Mouse (Mus musculus): ENCODE data around the gene Gm3448.

Gene Gm3448

DNA sequence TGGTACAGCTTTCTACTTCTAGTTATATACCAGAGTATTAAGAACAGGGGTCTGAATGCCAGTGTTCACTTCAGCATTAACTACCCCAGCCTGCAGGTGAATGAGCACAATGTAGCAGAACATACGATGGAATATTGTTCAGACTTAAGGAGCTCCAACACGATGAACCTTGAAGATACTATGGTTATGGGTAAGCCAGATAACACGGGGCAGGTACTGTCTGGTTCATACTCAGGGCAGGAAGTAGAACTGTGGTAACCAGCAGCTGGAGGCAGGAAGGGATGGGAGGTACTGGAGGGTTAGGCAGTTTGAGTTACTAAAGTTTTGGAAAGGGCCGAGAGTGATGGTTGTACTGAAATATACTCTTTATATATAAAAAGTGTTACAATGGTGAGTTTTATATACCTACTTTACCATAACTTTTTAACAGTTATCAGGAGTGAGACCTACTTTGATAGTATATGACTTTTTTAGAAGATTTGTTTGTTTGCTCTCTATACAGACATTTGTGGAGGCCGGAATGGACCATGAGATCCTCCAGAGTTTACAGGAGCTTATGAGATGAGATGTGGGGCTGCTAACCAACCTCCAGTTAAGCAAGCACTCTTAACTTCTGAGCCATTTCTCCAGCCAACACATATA, 82.5 kb downstream of the Gm3448 start:
- DNase-seq, result no peak

DNA sequence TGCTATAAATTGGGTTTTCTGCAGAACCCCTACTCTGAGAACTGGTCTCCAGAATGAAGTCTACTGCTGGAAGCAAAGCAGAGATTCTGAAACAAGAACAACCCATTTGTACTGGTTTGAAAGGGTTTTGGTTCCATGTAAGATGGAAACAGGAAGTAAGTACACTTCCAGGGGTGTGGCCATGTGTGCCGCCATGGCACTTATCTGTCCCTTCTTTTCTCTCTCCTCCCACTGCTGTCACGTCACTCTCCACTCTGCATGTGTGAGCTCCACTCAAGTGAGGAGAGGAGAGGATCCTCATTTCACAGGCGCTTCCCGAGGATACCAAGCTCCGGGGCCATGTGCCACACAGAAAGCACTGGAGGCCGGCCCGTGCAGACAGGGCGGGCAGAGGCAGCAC, 87.9 kb downstream of the Gm3448 start:
- DNase-seq, result no peak

DNA sequence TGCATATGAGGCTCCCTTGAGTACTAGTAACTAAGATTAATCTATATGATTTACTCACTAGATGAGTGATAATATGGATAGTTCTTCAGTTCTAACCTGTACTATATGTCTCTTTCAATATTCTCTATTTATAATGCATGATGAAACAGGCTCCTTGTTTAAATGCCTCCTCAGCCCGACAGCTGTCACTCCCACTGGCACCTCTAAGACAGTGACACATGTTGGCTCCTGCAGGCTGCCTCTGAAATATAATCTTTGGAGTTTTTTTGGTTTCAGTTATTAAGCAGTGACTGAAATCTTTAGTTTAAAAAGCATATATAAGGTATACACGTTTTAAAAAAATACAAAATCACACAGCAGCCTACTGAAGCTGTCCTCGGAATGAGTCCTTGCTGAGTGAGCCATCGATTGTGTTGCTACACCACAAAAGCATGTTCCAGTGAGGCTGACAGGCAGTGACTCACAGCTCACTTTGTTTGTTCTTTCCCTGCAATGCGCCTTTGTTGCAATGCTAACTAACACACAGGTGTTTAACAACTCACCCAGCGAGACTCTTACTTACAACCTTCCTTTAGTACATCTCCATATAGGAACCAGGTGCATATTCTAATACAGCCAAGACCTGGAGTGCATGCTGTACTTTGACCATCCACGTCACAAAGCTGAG, 92.0 kb downstream of the Gm3448 start:
- DNase-seq, result no peak

Measured in cerebellum, adult 8-10 months (tissue).